Mouse (Mus musculus) splenic B cell, adult 2 months (primary cell): ENCODE results near the gene Plekha7.

Experiments used
- DNase-seq: peaks from one replicate; pipeline ENCODE4 v3.0.0-alpha.2; 2011; ENCODE audit warnings: low read depth, low spot score
- H3K27me3 ChIP-seq: 2 replicates; pipeline ENCODE4 v1.6.1; 2012; ENCODE audit warnings: mild to moderate bottlenecking, low read length, moderate library complexity, mixed read lengths; ENCODE audit not compliant: control insufficient read depth, poor library complexity, insufficient read depth, severe bottlenecking
- H3K36me3 ChIP-seq: 2 replicates; pipeline ENCODE4 v1.6.1; 2012; ENCODE audit warnings: mild to moderate bottlenecking, low read length, moderate library complexity, mixed read lengths; ENCODE audit not compliant: control insufficient read depth, poor library complexity, insufficient read depth, severe bottlenecking

The Plekha7 gene

DNA sequence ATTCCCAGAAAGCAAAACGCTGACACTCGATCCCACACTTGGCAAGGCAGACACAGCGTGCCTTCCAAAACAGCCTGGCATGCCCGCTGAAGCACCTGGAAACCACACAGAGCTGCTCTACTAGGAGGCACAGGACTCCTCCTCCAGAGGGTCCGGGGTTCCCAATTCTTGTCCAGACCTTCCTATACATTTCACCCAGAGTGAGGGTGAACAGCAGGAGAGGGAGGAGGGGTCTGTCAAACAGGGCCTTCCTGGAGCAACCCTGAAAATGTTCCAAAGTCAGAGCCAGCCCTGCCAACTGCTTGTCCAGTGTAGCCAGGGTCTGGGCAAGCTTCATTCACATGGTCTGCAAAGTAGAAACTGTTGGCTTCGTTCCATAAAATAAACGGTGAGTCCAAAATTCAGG is 81.3 kb downstream of the Plekha7 start:
- H3K36me3 ChIP-seq = no peaks in the 10 kb centered on the region
- no peaks in the 10 kb centered on the region for H3K27me3 ChIP-seq
- no peak for DNase-seq

DNA sequence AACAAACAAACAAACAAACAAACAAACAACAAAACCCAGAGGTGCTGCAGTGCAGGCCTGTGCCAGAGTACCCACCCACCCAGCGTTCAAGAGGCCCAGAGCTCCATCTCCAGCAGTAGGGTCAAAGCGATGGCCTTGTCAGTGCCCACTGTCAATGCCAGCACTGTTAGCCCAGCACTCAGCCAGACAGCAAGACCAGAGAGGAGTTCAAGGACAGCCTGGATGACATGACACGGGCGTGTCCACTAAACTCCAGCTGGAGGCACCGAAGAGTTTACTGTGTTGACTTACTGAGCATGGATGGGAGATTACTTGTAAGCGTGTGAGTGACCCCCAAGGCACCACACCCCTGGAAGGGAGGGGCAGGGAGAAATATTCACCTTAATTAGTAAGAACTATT is 81.9 kb downstream of the Plekha7 start:
- Histone ChIP-seq H3K36me3 (no peaks in the 10 kb centered on the region), H3K27me3 (no peaks in the 10 kb centered on the region)
- DNase-seq = no peak

DNA sequence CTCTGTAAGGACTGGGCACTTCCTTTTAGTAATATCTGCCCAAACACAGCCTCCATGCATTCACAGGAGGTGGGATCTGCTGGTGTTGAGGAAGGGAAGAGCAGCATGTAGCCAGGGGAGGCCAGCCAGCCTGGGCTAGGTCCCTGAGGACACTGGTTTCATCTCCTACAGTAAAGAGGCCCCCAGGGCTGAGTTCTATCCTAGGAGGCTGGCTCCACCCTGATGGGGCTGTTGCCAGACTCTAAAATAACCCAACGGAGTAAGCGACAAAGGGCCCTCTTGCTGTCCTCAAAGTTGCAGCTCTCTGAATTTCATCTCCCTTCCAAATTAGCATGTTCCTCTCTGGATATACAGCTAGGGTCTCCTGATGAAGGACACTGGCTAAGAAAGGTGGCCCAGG is 83.6 kb downstream of the Plekha7 start:
- Histone ChIP-seq H3K27me3 (no peaks in the 10 kb centered on the region), H3K36me3 (no peaks in the 10 kb centered on the region)
- no peak for DNase-seq

DNA sequence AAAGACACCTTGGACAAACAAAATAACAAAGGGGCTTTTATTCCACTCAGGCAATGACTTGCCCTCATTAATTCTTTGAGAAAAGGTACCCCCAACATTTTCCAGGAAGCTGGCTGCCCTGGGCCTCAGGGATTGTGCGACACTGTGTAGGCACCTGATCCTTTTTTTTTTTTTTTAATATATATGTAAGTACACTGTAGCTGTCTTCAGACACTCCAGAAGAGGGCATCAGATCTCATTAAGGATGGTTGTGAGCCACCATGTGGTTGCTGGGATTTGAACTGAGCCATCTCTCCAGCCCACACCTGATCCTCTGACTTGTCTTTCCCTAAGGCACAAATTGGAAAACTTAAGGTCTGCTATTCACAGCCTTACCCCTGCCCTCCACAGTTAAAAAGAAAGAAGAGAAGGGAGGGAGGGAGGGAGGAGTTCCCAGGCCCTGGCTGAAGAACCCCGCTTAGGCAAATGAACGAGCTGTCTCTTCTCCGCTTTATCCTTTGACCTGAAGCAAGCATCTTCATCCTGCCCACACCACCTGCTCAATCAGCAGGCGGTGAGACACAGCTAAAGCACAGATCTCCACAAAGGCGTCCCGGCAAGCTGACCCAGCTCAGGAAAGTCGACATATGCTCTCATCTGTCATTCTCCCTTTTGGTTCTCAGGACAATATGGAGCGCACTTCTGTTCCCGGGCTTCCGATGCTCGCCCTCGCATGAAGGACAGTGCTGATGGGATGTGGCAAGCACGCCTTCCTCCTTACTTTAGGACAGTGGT is 85.0 kb downstream of the Plekha7 start:
- Histone ChIP-seq H3K36me3 (no peaks in the 10 kb centered on the region), H3K27me3 (no peaks in the 10 kb centered on the region)
- no peak for DNase-seq

DNA sequence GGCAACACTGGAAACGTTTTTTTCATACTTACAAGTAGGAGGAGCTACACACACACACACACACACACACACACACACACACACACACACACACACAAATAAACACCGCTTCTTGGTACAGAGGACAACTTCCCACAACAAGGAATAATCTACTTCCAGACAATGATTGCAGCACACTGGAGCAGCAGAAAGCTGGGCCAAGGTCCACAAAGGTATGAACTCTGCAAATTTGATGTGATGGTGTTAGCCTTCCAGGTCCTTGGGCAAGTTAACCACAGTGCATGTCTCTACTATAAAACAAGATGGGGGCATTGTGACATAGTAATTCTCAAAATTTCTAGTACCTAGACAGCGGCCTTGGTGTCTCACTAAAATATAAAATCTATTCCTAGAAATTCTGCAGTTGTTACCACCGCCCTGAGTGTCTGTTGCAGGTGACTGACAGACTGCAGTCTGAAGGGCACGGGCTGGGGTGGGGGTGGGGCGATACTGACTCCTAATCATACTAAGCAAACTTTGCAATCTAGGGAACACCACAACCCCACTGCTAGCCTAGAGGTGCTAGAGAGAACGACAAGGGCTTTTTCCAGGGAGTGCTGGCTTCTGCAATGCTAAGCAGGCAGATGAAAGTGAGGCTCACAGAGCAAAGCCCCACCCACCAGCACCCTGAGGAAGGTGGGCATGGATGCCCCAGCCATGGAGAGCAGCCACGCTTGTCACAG is 85.7 kb downstream of the Plekha7 start:
- Histone ChIP-seq H3K36me3 (no peaks in the 10 kb centered on the region), H3K27me3 (no peaks in the 10 kb centered on the region)
- no peak for DNase-seq

DNA sequence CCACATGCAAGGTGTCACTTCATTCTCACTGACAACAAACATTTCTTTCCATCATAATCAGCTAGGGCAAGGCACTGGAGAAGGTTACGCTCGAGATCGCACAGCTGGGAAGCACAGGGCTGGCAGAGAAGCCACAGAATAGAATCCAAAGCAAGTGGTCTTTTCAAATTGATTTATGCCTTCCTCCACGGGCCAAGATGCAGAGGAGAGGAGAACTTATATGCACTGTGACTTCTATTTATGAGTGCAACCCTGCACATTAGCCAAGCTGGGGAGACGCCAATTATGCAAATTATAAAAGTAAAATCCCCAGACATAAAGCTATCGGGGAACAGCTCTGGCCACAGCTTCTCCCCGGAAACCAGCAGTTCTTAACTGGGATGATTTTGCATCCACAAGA is 86.3 kb downstream of the Plekha7 start:
- DNase-seq = no peak
- no peaks in the 10 kb centered on the region for H3K27me3 ChIP-seq
- no peaks in the 10 kb centered on the region for H3K36me3 ChIP-seq

DNA sequence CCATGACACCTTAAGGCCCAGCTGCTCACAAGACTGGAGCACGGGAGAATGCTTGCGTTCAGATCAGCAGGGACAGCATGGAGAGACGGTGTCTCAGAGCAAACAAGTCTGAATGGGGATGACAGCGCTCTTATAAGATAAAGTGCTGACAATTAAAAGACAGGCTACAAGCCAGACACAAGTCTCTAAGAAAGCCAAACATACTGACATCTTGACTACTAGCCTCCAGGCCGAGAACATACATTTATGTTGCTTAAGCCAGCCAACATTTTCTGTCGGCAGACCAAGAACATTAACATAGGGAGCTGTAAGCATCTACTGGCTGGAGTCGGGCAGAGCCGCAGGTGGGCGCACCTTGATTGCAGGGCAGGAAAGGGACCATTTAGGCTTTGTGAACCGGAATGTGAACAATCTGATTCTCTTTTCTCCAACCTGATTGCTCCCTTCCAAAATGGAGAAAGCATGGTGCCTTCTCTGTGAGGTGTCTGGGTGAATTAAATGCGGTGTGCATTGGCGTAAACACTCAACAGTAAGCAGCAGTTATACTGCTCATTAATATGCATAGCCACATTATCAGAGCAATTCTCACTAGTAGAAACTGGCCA is 88.0 kb downstream of the Plekha7 start:
- DNase-seq = no peak
- no peaks in the 10 kb centered on the region for H3K36me3 ChIP-seq
- no peaks in the 10 kb centered on the region for H3K27me3 ChIP-seq

DNA sequence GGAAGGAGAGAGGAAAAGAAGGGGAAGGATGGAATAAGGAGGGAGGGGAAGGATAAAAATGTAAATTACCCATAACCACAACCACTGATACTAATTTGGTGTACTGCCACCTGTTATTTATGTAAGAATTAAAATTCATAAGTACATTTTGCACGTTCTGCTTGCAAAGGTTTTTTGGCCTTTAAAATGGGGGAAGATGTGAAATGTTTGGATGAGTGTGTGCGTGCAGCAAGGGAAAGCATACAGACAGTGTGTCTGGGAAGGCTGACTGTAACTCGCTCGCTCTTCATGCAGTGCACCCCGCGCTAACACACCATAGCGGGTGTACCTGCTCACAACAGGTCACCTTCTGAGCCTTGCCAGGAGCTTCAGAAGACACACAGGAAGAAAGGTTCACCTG is 90.4 kb downstream of the Plekha7 start:
- no peaks in the 10 kb centered on the region for H3K27me3 ChIP-seq
- DNase-seq = no peak

DNA sequence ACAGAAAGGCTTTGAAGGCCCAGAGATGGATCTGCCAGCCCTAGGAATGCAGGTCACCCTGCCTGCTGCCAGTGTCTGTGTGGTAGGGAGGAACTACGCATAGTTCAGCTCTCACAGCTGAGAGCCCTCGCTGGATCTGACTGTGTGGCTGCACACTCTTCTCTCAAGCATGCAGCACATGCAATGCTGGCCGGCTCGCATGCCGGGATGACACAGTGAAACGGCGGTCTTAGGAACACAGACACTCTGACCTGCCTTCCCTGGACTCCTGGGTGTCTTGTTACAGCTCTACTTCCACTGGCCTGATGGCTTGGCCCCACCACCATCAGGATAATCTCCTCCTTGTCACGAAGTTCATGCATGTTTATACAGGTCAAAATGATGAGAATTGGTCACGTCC is 96.3 kb downstream of the Plekha7 start:
- no peaks in the 10 kb centered on the region for H3K36me3 ChIP-seq
- no peak for DNase-seq
- H3K27me3 ChIP-seq = no peaks in the 10 kb centered on the region

More for the DNA sequence above, 90.4 kb downstream of the Plekha7 start:
- no peaks in the 10 kb centered on the region for H3K36me3 ChIP-seq

DNA sequence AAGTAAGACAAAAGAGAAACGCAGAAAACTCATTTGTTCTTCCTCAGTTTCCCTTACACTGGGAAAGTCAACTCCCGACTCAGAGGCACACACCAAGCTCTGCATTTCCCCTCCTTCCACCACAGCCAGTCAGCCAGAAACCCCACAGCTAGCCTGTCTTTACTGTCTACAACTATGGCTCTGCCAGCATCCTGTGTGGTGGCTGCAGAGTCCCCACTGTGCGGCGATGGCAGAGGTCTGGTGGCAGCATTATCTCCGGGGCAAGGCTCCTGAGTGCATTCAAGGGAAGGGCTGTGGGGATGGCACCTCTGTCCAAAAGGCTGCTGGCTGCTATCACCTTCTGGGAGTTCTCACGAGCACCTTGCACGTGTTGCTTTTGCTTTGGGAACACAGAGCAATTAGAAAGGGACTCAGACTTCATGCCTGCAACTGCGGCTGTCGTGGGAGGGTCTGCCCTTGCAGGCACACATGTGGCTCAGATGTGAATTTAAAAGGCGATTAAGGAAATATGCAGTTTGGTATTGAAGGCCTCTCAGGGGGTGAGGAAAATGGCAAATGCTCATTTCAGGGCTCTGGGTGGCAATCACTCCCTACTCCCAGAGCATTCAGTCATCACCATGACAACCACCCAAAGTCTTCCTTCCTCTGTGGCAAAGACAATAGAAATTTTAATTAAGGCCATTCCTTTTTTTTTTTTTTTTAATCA is 98.1 kb downstream of the Plekha7 start:
- DNase-seq = no peak
- Histone ChIP-seq H3K36me3 (no peaks in the 10 kb centered on the region), H3K27me3 (no peaks in the 10 kb centered on the region)

DNA sequence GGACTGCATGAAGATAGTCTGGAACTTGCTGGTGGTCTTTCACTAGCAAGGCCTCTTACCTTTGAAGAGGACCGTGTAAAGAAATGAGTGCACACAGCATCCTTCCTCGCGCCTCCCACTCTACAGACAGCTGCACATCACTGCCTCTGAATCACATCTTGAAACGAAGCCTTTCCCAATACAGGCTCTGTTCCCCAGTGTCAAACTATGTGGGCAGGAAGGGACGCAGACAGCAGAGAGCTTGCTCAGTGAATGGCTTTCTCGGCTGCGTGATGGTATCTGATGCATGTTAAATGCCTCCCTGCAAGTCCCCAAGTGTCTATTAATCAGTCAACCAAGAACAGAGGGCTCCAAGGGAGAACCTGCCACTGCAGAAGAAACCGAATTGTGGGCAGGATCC is 99.3 kb downstream of the Plekha7 start:
- Histone ChIP-seq H3K27me3 (no peaks in the 10 kb centered on the region), H3K36me3 (no peaks in the 10 kb centered on the region)
- no peak for DNase-seq

DNA sequence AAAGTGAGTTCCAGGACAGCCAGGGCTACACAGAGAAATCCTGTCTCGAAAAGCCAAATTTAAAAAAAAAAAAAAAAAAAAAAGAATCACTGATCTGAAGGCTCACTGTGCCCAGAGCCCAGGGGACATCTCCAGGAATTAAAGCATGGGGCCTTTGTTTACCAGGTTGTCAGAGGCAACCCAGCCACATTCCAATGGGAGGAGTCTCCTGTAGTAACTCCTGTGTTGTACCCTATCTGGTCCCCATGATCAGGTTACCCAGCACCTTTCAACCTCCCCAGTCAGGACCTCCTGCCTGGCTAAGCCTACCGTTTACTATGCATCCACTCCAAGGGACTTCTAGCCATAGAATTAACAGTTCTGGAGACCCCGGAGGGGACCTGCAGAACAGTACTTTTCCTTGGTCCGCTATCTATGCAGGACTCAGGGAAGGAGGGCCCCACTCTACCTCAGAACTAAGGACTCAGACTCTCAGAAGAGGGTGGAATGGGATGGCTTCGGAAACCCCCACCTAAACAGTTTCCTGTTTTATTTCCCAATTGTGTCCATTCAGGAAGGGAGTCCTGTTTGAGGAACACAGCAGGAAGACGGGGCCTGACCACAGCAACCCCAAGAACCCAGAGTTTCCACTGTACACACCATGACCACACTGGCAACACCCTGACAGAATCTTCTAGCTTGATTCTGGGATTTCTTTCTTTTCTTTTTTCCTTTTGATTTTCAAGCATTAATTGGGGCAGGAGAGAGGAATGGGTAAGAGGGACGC is 101.2 kb downstream of the Plekha7 start:
- Histone ChIP-seq H3K36me3 (no peaks in the 10 kb centered on the region), H3K27me3 (no peaks in the 10 kb centered on the region)
- DNase-seq = no peak

DNA sequence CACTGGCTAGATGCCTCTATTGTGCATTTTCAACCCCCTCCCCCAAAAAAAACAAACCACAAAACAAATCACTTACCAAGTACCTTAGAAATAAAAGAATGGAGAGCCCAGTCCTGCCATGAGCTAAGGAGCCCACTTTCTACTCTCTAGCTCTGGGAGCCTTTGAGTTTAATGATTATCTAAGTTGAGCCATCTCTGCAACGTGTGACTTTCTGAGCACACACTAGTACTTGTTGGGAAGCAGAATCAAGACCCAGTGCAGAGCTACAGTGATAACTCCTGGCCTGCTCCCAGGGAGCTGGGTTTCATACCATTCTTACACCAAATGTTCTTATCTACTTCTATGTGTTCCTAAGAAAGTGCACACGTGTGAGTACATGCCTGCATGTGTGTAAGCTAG is 102.7 kb downstream of the Plekha7 start:
- no peak for DNase-seq
- H3K27me3 ChIP-seq = no peaks in the 10 kb centered on the region
- no peaks in the 10 kb centered on the region for H3K36me3 ChIP-seq

DNA sequence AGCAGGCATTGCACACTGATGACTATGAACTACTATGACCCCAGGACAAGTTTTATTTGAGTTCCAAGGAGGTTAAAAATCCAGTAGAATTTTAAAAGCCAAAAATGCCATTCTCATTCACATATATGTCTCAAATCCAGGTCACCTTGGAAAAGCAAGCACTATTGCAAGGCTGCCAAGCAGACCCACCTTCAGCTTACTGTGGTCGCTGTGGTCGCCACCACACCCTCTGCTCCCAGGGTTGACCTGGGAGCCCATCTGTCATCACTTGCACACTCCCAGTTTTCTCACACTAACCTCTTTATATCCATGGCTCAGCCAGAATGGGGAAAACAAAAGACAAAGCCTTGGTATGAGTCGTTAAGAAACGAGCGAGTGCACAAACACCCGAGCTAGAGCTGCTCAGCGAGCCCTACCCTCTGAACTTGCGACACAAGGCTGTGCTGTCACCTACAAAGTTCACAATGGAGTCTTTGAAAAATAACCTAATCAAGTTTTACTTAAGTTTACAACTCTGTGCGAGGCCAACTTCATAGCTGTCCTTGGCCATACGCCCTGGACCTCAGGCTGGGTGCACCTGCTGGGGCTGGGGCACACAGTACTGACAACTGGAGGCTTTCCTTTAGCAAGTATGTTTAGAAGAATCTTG is 106.0 kb downstream of the Plekha7 start:
- no peak for DNase-seq

More for the DNA sequence above, 106.0 kb downstream of the Plekha7 start:
- Histone ChIP-seq H3K36me3 (no peaks in the 10 kb centered on the region), H3K27me3 (no peaks in the 10 kb centered on the region)
